Mouse (Mus musculus): ENCODE measurements at regions not wholly inside any gene's neighbourhood (a gene's known extent, or its start where the extent isn't known, plus 50 kb on each side); places are given as distances from the start of the nearest gene placed in this dataset.

DNA sequence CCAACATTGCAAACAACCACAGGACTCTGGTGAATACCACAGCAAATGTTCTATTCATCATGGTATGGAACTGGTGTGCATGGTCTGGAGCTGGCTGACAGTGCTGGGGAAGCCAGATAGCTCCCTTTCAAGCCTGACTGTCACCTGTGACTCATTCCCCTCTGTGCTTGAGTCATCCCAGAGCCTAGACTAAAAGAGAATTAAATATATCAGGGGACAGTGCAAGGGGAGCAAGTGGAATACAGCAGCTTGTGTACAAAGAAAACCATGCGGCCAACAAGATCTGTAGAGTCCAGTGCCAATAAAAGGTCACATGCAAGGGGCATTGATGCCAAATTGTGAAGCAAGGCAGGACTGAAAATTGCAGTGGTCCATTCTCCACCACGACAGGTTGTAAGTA lies 117.7 kb downstream of the Pah start:
- Histone ChIP-seq H3K9ac (no peak overlapping the region), H3K36me3 (no peaks in the 10 kb centered on the region), H3K9me3 (replicated peaks) (no peaks in the 10 kb centered on the region), H3K27ac (no peak overlapping the region), H3K4me3 (replicated peaks) (no peak overlapping the region), H3K4me2 (no peak overlapping the region), H3K27me3 (no peaks in the 10 kb centered on the region), H3K4me1 (no peaks in the 10 kb centered on the region)
- ATAC-seq (replicated peaks; ENCODE audit: low FRiP score) = no peak
- whole genome bisulfite sequencing = 87% methylated on average over 2 of the region's 2 CpGs

DNA sequence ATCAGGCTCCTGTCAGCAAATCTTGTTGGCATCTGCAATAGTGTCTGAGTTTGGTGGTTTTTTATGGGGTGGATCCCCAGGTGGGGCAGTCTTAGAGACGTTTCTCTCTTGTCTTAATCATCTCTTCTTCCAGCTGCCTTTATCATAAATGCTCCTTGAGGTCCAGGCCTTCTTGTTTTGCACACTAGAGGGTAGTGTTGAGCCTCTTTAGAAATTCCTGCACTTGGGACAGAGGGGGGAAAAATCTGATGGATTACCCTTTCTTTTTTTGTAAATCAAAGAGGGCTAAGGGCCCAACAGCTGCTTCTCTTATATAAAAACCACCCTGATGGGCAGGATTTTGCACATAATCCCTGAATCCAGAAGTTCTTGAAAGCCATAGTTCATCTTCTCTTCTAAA lies 127.5 kb downstream of the Pah start:
- Histone ChIP-seq H3K9me3 (replicated peaks) (no peaks in the 10 kb centered on the region), H3K27me3 (no peaks in the 10 kb centered on the region), H3K4me2 (no peak overlapping the region), H3K9ac (no peak overlapping the region), H3K36me3 (no peaks in the 10 kb centered on the region), H3K27ac (no peak overlapping the region), H3K4me3 (replicated peaks) (no peak overlapping the region), H3K4me1 (no peaks in the 10 kb centered on the region)
- 8% methylated on average over 1 of the region's 1 CpGs for WGBS
- no peak for ATAC-seq (replicated peaks; ENCODE audit: low FRiP score)

DNA sequence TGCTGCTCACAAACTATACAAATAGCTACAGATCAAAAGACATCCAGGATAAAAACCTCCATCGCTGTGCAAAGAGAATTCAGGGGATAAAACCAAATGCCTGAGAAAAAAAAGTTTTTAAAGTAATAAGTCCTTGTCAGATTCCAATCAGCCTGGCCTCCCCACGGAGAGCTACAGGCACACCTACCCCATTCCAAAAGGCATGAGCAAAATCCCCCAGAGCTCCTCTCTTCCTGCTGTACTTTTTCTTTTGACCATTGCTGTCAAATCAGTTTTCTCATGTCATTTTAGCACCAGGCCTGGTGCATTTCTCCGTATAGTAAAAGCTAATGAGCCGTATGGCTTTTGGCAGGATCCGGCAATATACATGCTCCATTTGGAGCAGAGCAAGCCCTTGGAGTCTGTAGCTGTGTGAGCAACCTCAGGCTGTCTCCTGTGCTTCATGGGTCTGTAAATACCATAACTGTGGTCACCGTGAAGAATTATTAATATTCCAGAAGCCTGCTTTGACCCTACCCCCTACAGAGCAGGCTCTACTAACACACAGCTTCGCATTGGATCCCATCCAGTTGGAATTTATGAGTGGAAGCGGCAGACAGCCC lies 130.6 kb downstream of the Pah start:
- WGBS = 57% methylated on average over 8 of the region's 8 CpGs
- no peaks in the 10 kb centered on the region for H3K9me3 ChIP-seq (replicated peaks)
- ATAC-seq (replicated peaks; ENCODE audit: low FRiP score) = no peak

DNA sequence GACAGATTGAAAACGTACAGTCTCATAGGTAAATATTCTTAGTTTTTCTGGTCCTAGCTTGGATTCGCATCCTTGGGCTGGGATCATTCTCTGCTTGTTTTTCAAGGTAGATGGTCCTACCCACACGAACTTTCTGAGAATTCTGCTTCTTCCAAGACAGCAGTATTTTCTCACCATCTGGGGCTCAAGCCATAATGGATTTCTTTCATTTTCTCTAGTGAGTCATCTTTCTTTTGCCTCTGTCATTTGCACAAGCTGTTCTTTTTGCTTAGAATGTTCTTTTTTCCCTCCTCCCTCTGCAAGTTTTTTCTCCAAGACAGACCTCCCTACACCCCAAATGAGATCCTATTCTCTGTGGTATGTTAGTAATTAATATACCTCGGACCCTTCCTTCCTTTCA lies 132.5 kb downstream of the Pah start:
- WGBS = 79% methylated on average over 4 of the region's 4 CpGs

More for the DNA sequence above, 130.6 kb downstream of the Pah start:
- Histone ChIP-seq H3K27ac (no peak overlapping the region), H3K9ac (no peak overlapping the region), H3K27me3 (no peaks in the 10 kb centered on the region), H3K4me2 (no peak overlapping the region), H3K4me1 (no peaks in the 10 kb centered on the region), H3K36me3 (no peaks in the 10 kb centered on the region), H3K4me3 (replicated peaks) (no peak overlapping the region)

DNA sequence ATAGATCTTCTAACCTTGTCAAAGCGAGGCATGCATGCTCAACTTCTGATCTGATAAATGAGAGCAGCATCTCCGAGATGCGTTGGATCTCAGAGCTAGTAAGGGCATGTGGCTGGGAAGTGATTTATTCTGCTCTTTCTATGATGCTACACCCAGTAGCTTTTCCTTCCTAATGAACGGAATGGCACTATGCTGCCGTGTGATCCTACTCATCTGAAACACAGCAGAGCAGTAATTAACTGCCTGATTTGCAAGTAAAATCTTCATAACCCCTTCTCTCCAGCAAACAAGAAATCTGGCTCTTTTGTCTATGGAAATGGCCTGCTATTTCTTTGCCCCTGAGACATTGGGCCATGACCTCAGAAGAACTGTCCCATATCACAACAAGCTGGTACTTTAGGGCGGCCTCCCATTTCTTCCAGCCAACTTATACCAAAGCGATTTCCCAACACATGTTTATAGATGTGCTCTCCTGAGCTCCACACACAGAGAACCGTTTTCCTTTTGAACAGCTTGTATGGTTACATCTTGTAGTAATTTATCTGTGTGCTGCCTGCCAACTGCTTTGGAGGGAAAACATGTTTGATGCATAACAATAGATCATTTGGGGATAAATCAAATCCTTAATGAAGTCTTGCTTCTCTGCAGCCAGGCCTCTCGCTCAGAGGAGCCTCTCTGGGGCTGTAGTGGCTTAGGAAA lies 144.6 kb downstream of the Pah start:
- Histone ChIP-seq H3K4me3 (replicated peaks) (no peak overlapping the region), H3K4me2 (no peak overlapping the region), H3K4me1 (no peaks in the 10 kb centered on the region), H3K9ac (no peak overlapping the region), H3K27me3 (no peaks in the 10 kb centered on the region), H3K9me3 (replicated peaks) (no peaks in the 10 kb centered on the region), H3K27ac (no peak overlapping the region), H3K36me3 (no peaks in the 10 kb centered on the region)
- no peak for ATAC-seq (replicated peaks; ENCODE audit: low FRiP score)
- 71% methylated on average over 9 of the region's 9 CpGs for WGBS

More for the DNA sequence above, 132.5 kb downstream of the Pah start:
- no peaks in the 10 kb centered on the region for H3K27me3 ChIP-seq
- no peaks in the 10 kb centered on the region for H3K9me3 ChIP-seq (replicated peaks)
- H3K4me1 ChIP-seq = no peaks in the 10 kb centered on the region
- no peak overlapping the region for H3K4me2 ChIP-seq
- ATAC-seq (replicated peaks; ENCODE audit: low FRiP score) = no peak
- H3K4me3 ChIP-seq (replicated peaks) = no peak overlapping the region
- H3K9ac ChIP-seq = no peak overlapping the region
- H3K27ac ChIP-seq = no peak overlapping the region
- no peaks in the 10 kb centered on the region for H3K36me3 ChIP-seq

DNA sequence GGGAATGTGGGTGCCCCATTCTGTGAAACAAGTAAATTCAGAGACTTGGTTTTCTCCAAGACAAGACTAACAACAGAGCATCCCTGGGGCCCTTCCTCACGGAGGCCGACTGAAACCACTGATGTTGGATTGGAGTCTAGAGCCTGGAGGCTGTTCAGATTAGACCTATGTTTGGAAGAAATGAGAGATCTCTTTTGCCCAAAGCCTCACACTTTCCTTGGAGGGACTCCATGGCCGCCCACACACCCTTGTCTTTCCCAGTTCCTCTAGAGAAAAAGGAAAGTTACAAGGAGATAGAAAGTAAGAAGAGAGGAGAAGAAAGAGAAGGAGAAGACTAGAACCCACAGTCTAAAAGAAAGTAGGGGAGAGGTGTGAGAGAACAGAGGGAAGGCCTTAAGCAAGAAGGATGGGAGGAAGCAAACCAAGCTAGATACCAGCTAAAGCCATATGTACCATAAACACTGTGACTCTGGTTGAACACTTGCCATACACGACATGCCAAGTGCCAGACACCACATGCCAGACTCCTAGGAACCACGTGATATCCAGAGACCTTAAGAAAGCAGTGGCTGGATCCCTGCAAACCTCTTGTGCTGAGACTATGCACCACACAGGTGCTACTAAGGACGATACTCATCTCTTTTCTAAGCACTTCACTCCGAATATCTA lies 145.3 kb downstream of the Pah start:
- Histone ChIP-seq H3K4me1 (no peaks in the 10 kb centered on the region), H3K9me3 (replicated peaks) (no peaks in the 10 kb centered on the region), H3K27me3 (no peaks in the 10 kb centered on the region), H3K4me2 (no peak overlapping the region), H3K4me3 (replicated peaks) (no peak overlapping the region), H3K27ac (peak overlapping the region; percentile 29; the same call in 1 of the 2 replicates), H3K9ac (no peak overlapping the region), H3K36me3 (no peaks in the 10 kb centered on the region)
- WGBS = 85% methylated on average over 7 of the region's 7 CpGs
- ATAC-seq (replicated peaks; ENCODE audit: low FRiP score) = no peak

DNA sequence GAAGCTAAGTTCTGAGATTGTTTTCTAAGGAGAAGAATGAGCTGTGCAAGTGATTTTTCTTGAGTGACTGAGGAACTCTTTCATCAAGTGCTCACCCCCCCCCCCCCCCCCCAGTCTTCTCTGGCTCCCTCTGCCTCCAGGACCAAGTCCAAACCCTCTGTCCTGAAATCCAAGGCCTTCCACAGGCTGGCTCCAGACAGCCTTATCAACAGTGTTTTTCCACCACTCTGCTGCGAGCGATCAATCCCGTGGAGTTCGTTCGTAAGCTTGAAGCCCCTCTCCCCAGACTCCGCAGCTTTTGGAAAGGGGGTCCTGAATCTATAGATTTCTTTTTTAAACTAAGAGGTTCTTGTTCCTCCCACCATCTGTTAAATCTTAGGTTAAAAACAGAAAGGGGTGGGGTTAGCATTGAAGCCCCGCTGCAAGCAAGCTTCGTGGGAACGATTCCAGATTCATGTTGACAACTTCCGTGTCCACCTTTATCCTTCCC lies 146.1 kb downstream of the Pah start:
- Histone ChIP-seq H3K27ac (no peak overlapping the region), H3K4me2 (no peak overlapping the region), H3K4me3 (replicated peaks) (no peak overlapping the region), H3K9me3 (replicated peaks) (no peaks in the 10 kb centered on the region), H3K36me3 (no peaks in the 10 kb centered on the region), H3K9ac (no peak overlapping the region), H3K4me1 (no peaks in the 10 kb centered on the region), H3K27me3 (no peaks in the 10 kb centered on the region)
- 82% methylated on average over 10 of the region's 10 CpGs for WGBS
- no peak for ATAC-seq (replicated peaks; ENCODE audit: low FRiP score)

DNA sequence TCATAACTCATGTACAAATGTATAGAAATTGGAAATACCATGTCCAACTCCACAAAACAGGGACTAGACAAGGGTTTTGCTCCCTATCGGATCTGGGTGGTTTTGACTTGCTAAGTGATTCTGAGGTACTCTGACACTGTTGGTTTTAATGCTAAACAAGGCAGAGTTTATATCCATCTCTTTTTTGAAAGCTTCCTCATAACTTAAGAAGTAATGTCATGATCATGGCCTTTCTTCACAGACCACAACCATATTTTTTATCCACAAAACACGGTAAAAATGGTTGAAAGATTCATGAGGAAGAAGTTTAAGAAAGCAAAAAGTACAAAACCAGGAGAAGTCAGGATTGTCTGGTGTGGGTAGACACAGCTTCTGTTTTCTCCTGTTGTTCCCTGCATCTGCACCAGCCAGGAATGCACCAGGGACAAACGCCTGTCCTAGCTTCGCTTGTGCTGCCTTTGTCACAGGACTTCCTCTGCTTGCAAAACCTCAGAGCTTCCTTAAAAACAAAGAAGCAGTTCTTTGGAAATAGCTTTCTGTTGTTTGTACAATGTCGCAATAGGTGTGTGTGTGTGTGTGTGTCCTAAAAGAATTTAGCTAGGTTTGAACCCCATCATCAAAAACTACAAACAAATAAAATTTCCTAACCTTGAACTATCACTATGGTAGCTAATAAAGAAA lies 153.3 kb downstream of the Pah start:
- no peak overlapping the region for H3K4me2 ChIP-seq
- no peaks in the 10 kb centered on the region for H3K9me3 ChIP-seq (replicated peaks)
- no peak overlapping the region for H3K4me3 ChIP-seq (replicated peaks)
- 80% methylated on average over 5 of the region's 5 CpGs for WGBS
- ATAC-seq (replicated peaks; ENCODE audit: low FRiP score) = no peak
- no peak overlapping the region for H3K9ac ChIP-seq
- H3K4me1 ChIP-seq = no peaks in the 10 kb centered on the region
- no peak overlapping the region for H3K27ac ChIP-seq
- H3K36me3 ChIP-seq = no peaks in the 10 kb centered on the region
- no peaks in the 10 kb centered on the region for H3K27me3 ChIP-seq

DNA sequence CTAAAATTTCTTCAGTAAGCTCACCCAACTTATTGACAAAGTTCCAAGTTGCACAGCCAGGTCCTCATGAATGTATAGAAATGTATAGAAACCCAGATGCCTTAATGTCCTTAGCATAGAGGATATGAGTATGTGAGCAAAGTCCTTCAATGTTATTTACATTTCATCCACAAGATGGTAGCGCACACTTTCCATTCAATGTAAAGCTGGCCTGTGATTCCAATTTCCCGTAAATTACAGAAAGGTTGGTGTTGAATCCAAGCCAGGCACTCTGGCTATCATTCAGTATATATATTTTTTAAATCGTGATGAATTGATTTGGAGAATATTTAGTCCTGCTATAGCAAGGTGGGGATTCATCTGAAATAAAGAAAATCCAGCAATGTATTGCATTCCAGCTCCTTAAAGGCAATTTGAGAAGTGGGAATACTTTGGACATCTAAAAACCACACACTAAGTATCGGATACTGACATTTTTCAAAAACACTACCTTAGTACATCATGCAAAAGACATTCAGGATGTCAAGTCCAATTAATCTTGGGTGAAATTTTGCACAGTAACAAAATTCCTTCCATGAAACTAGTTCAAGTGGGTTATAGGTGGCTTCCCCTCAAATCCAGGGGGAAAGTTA lies 154.6 kb downstream of the Pah start:
- Histone ChIP-seq H3K9me3 (replicated peaks) (no peaks in the 10 kb centered on the region), H3K9ac (no peak overlapping the region), H3K4me3 (replicated peaks) (no peak overlapping the region), H3K36me3 (no peaks in the 10 kb centered on the region), H3K27me3 (no peaks in the 10 kb centered on the region), H3K4me2 (no peak overlapping the region), H3K4me1 (no peaks in the 10 kb centered on the region), H3K27ac (no peak overlapping the region)
- no peak for ATAC-seq (replicated peaks; ENCODE audit: low FRiP score)
- WGBS = 56% methylated on average over 4 of the region's 4 CpGs

DNA sequence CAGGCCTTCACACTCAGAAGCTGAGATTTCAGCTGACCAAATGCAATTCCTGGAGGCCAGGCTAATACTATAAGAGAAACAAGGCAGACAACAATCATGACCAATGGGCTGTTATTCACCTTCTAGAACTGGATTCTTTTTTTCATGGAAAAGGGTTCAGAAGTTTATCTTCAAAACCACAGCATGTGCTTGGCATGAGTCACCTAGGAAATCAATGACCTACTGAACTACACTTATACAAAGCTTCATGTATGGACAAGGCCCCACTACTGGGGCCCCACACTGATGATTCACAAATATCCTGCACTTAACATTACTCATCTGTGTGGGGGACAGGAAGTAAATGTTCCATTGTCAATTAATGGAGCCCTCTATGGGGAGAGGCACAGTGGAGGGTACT lies 157.4 kb downstream of the Pah start:
- Histone ChIP-seq H3K36me3 (no peaks in the 10 kb centered on the region), H3K4me2 (no peak overlapping the region), H3K4me3 (replicated peaks) (no peak overlapping the region), H3K27ac (no peak overlapping the region), H3K9ac (no peak overlapping the region), H3K4me1 (no peaks in the 10 kb centered on the region), H3K27me3 (no peaks in the 10 kb centered on the region), H3K9me3 (replicated peaks) (no peaks in the 10 kb centered on the region)
- ATAC-seq (replicated peaks; ENCODE audit: low FRiP score) = no peak

DNA sequence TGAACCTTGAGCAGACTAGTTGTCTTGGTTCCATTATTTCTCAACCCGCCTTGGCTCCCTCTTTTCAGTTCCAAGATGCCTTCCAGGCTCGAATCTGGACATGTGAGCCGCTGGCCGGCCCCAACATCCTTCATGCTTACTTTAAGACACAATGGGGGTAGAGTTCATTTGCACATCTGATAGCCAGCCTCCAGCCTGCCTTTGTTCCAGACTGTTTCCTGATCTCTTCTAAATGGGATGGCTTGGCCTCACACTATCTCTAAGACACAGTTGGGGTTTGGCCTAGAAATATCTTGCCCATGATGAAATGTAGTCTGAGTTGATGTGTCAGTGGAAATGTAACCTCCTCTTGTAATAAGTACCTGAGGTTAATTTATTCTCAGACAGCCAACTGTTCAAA lies 164.7 kb downstream of the Pah start:
- Histone ChIP-seq H3K4me1 (no peaks in the 10 kb centered on the region), H3K27ac (no peak overlapping the region), H3K4me3 (replicated peaks) (no peak overlapping the region), H3K4me2 (no peak overlapping the region), H3K9ac (no peak overlapping the region), H3K9me3 (replicated peaks) (no peaks in the 10 kb centered on the region), H3K27me3 (no peaks in the 10 kb centered on the region), H3K36me3 (no peaks in the 10 kb centered on the region)
- 81% methylated on average over 4 of the region's 4 CpGs for WGBS
- ATAC-seq (replicated peaks; ENCODE audit: low FRiP score) = no peak

DNA sequence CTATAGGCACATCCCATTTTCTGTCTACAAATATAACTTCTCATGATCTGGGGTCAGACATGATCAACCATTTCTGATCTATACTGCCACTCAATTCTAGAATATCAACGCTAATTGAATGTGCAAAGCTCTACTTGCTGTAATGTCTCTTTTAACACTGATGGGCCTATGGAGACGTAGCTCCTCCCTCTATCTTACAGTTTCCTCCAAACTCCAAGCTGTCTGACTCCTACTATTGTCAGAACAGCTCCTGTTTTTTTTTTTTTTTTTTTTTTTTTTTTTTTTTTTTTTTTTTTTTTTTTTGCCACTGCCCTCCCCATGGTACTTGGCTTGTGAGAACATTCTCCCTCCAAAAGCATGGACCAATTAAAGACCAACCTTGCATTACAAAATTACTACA lies 165.2 kb downstream of the Pah start:
- Histone ChIP-seq H3K4me2 (no peak overlapping the region), H3K36me3 (no peaks in the 10 kb centered on the region), H3K27ac (no peak overlapping the region), H3K27me3 (no peaks in the 10 kb centered on the region), H3K9me3 (replicated peaks) (no peaks in the 10 kb centered on the region), H3K4me1 (no peaks in the 10 kb centered on the region), H3K4me3 (replicated peaks) (no peak overlapping the region), H3K9ac (no peak overlapping the region)
- no peak for ATAC-seq (replicated peaks; ENCODE audit: low FRiP score)
- WGBS = 75% methylated on average over 2 of the region's 2 CpGs

All from kidney, embryonic 15.5 days (tissue).